Mouse (Mus musculus) lung, embryonic 16.5 days (tissue): ENCODE measurements around the gene Pmfbp1. TPM values are rescaled to one million over a fixed set of nuclear protein-coding genes. Genes with fewer than 3 reads are reported as not detected.

Experiments
- ATAC-seq: fragments of 200-750 bp; cut with Nextera tagmentation; 2 replicates; pipeline ENCODE4 v1.8.0; 2017; ENCODE audit warnings: low read depth, mild to moderate bottlenecking, moderate library complexity
- H3K27ac ChIP-seq: fragments of 300-500 bp; sonication (generic); 2 replicates; pipeline ENCODE4 v1.5.1; 2014; ENCODE audit warnings: mild to moderate bottlenecking, control low read depth, low read length
- H3K27me3 ChIP-seq: fragments of 300-500 bp; sonication (generic); 2 replicates; pipeline ENCODE4 v1.6.1; 2014; ENCODE audit warnings: low read depth, low read length, mixed read lengths; ENCODE audit not compliant: control insufficient read depth, insufficient read depth
- H3K36me3 ChIP-seq: fragments of 300-500 bp; sonication (generic); 2 replicates; pipeline ENCODE4 v1.6.1; 2014; ENCODE audit warnings: low read length; ENCODE audit not compliant: control insufficient read depth, insufficient read depth
- H3K4me1 ChIP-seq: fragments of 300-500 bp; sonication (generic); replicated peaks from 2 replicates; pipeline ENCODE4 v1.6.1; 2014; ENCODE audit warnings: low read length, mixed read lengths; ENCODE audit not compliant: control insufficient read depth, insufficient read depth
- H3K4me2 ChIP-seq: fragments of 300-500 bp; sonication (generic); 2 replicates; pipeline ENCODE4 v1.6.1; 2014; ENCODE audit warnings: low read depth, low read length, control low read depth
- H3K4me3 ChIP-seq: fragments of 300-500 bp; sonication (generic); 2 replicates; pipeline ENCODE4 v1.5.1; 2014; ENCODE audit warnings: mild to moderate bottlenecking, low read length, control low read depth
- H3K9ac ChIP-seq: fragments of 300-500 bp; sonication (generic); 2 replicates; pipeline ENCODE4 v1.6.1; 2014; ENCODE audit warnings: low read length, control low read depth
- H3K9me3 ChIP-seq: fragments of 300-500 bp; sonication (generic); 2 replicates; pipeline ENCODE4 v1.6.1; 2016; ENCODE audit warnings: low read length; ENCODE audit not compliant: control insufficient read depth
- WGBS: fragments of 180-500 bp; shearing (Covaris S2); extraction: QIAGEN DNeasy Blood & Tissue Kit; methylation state at CpG from one replicate; pipeline ENCODE4 v1.1.7; 2014; 5-methylcytosine and 5-hydroxymethylcytosine counted together
- polyA plus RNA-seq: library from polyadenylated mRNA; unstranded; fragments of >200 nt; fragmentation: Nextera tagmentation; extraction: Ambion mirVana; gene quantifications from 2 replicates; pipeline ENCODE4 v1.2.1, GENCODE M21; 2015

Pmfbp1 gene
- polyA plus RNA-seq, 1 experiment from 2014 or later, result not detected

DNA sequence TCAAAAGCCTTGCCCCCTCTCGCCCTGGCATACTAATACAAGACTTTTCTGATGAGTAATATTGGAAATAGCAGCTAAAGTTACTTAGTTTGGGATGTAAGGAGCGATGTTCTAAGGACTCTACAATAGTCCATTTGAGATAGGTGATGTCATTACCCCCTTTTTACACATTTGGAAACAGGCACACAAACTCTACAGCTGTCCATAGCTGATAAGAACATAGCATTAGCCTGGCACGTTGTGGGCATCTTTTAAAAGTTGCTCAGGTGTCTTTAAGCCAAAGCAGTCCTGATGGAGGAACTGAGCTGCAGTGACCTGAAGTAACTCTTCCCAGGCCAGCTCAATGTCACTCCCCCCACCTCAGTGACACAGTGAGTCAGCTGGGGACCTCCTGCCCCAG lies 97.5 kb downstream of the Pmfbp1 start:
- Histone ChIP-seq H3K4me1 (no peaks in the 10 kb centered on the region), H3K36me3 (peaks cover 4% of the 10 kb centered on the region; the same call in 1 of the 2 replicates), H3K9me3 (no peaks in the 10 kb centered on the region), H3K4me3 (no peak overlapping the region), H3K27me3 (no peaks in the 10 kb centered on the region), H3K9ac (no peak overlapping the region), H3K27ac (no peak overlapping the region), H3K4me2 (no peak overlapping the region)
- no peak for ATAC-seq
- 77% methylated on average over 3 of the region's 3 CpGs for WGBS

DNA sequence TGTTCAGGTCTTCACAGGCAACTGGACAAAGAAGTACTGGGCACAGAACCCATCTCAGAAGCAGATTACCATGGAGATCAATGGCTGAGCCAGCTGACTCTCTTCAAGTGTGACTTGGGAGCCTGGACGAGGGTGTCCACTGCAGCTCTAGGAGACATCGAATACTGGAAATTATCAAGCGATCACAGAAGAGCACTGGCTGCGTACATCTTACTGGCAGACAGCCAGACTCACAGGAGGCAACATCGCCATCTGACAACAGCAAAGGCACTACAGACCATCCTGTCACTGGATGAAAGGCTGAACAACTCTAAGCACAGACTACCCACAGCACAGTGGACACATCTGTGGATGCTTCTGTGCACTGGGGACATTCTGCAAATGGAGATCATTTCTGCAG lies 98.3 kb downstream of the Pmfbp1 start:
- 73% methylated on average over 5 of the region's 5 CpGs for WGBS
- Histone ChIP-seq H3K4me2 (no peak overlapping the region), H3K27me3 (no peaks in the 10 kb centered on the region), H3K9ac (no peak overlapping the region), H3K27ac (no peak overlapping the region), H3K36me3 (peaks cover 4% of the 10 kb centered on the region; the same call in 1 of the 2 replicates), H3K4me1 (no peaks in the 10 kb centered on the region), H3K9me3 (no peaks in the 10 kb centered on the region), H3K4me3 (no peak overlapping the region)
- no peak for ATAC-seq

Other genes with a start within 250 kb of the Pmfbp1 start
- gene Dhx38, start 71.8 kb downstream of the Pmfbp1 start, polyA plus RNA-seq, result 23.9 and 25.3 TPM in 2 replicates
- 26.0 and 29.6 TPM in 2 replicates for gene Txnl4b, start 71.9 kb downstream of the Pmfbp1 start, polyA plus RNA-seq
- gene Hp, start 85.1 kb downstream of the Pmfbp1 start, polyA plus RNA-seq, result 62.6 and 90.4 TPM in 2 replicates
- gene Dhodh, start 114.6 kb downstream of the Pmfbp1 start, polyA plus RNA-seq, result 40.9 and 42.1 TPM in 2 replicates
- 0.08 TPM in 1 of 2 replicates, not detected in the other for gene Pkd1l3, start 120.5 kb downstream of the Pmfbp1 start, polyA plus RNA-seq
- gene Ist1, start 199.2 kb downstream of the Pmfbp1 start, polyA plus RNA-seq, result 144 and 145 TPM in 2 replicates
- 20.1 and 22.4 TPM in 2 replicates for gene Zfp821, start 211.5 kb downstream of the Pmfbp1 start, polyA plus RNA-seq
- 7.6 and 7.7 TPM in 2 replicates for gene Atxn1l, start 243.7 kb downstream of the Pmfbp1 start, polyA plus RNA-seq